Mouse (Mus musculus) ZHBTc4 (cell line): Measurements from ENCODE around the gene Tns4.

ENCODE experiments used
- DNase-seq: peaks from one replicate; pipeline ENCODE4 v3.0.0-alpha.2; 2011; ENCODE audit warnings: low read depth, low spot score

The Tns4 gene

DNA sequence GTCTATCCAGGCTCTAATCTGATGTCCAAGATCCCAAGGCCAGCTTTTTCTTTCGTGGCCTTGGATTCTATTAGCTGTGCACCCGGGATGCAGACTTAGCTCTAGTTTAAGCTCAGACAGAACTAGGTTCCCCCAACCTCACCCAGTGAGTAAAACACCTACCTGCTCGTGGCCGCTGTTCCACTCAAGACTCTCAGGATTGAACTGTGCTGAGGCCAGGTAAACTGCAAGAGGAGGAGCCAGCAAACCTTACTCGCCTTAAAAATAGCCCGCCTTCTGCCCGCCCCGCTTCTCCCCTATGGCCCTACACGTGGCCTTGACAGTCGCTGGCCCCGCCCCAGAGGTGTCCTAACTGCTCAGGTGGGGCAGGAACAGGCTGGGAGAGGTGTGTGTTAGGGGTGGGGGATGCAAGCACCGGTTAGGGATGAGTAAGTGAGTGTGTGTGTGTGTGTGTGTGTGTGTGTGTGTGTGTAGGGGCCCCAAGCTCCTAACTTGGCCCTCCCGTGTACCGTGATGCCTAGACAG lies at the start of gene Tns4:
Gene Tns4, minus strand, starts transcription at position 230 of the 525 bp plus-strand sequence.
- no peak for DNase-seq

DNA sequence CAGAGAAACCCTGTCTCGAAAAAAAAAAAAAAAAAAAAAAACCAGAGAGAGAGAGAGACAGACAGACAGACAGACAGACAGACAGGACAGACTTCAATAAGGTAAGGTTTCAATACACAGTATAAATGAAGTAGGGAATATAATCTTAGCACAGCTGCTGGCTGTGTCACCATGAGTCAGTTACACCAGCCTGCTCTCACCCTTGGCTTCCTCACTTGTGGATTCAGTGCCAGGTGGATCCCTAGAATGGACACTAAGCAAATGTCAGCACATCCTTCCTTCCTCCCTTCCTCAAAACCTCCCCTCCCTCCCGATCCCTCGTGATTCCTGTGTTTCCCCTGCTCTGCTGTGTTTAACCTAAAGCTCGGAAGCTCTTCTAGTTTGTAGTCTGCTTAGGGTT lies 48.3 kb upstream of the Tns4 start:
- DNase-seq: no peak

DNA sequence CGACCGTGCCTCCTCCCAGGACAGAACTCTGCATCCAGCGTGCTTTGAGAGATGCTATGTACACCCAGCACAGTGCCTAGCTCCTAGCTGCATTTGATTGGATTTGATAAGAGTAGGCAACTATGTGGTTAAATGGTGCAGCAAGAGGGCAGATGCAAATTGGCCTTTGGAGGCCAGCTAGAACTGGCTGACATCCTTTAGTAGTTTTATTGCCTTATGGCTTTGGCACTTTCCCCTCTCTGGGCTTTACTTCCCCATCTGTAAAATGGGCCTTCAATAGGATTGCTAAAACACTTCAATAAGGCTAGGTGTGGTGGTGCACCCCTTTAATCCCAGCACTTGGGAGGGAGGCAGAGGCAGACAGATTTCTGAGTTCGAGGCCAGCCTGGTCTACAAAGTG lies 47.9 kb upstream of the Tns4 start:
- DNase-seq: no peak

DNA sequence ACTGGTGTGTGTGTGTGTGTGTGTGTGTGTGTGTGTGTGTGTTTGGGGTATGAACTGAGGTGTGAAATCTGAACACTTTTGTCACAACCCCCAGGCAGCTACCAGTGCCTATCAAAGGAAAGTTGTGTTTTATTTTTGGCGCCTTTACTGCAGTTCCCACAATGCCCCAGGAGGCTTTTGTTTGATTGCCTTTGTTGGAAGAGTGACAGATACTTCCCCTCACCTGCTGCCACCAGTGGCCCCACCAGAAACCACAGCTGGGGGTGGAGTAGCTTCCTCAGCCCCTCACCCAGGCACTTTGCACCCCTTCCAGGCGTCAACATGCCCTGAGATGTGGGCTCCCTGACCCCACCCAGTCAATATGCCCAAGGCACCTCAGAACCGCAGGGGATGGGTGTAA lies 47.3 kb upstream of the Tns4 start:
- no peak for DNase-seq

DNA sequence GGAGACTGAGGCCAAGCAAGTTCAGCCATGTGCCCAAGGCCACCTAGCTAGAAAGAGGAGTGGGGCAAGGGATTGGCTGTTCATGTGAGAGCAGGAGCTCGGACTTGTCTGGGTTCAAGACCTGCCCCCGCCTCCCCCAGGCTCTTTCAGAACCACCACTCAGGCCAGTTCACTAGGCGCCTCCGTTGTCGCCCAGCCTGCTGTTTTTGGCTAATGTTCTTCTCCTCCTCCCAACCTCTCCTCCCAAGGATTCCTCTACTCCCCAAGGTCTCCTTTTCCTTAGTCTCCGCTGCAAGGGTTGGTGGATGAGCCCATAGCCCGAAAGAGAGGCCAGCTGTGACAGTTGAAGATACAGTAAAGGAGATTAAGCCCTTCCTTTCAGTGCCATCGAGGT lies 45.9 kb upstream of the Tns4 start:
- DNase-seq: peak; percentile 42

DNA sequence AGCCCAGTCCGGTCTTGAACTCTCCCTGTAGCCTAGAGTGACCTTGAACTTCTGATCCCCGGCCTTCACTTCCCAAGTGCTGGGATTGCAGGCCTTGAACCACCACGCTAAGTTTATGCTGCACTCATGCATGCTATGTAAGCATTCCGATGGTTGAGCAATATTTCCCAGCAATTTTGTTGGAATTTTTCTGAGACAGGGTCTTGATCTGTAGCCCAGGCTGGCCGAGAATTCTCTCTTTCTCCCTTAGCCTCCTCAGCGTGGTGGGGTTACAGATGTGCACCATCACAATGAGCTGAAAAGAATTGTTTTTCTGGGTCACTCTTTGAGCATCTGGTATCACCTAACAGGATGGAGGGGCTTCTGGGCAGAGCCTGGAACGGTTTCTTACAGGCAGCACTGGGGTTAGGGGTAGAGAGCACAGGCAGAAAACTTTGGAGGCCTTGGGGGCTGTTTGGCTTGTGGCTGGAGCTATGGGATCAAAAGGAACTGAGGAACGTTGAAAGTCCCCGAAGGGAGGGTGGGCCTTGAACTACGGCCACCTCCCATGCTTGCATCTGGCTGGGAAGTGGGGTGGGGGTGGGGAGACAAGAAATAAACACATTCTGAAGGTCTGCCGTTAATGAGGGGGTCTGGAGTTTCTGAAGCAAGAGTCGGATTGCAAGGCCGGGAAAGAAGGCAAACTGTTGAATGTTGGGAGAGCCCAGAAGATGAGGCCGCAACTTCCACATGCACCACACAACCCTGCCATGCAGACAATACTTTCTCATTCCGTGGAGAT lies 45.4 kb upstream of the Tns4 start:
- DNase-seq: no peak

DNA sequence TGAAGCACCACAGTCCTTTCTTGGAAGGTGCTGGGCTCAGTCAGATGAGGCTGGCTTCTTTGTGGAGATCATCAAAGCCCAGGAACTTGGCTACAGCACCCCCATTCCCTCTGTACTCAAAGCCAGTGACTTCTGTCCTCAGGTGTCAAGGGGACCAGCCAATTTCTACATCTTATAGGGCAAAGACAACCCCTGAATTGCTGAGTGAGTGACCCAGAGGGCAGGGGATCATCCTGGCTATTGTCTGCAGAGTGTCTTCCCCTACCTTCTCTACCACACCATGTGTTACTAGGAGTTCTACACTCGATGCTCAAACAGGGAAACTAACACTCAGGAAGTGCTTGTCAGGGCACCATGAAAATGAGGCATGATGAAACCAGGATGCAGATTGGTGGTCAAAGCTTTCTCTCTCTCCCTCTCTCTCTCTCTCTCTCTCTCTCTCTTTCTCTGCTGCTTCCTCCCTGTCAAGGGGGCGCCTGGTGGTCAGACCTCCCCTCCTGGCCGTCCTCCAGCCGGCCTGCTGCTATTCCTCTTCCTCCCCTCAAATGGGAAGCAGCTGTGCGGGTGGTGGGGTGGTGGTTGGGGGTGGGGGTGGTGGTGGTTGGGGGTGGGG lies 44.3 kb upstream of the Tns4 start:
- DNase-seq: no peak

DNA sequence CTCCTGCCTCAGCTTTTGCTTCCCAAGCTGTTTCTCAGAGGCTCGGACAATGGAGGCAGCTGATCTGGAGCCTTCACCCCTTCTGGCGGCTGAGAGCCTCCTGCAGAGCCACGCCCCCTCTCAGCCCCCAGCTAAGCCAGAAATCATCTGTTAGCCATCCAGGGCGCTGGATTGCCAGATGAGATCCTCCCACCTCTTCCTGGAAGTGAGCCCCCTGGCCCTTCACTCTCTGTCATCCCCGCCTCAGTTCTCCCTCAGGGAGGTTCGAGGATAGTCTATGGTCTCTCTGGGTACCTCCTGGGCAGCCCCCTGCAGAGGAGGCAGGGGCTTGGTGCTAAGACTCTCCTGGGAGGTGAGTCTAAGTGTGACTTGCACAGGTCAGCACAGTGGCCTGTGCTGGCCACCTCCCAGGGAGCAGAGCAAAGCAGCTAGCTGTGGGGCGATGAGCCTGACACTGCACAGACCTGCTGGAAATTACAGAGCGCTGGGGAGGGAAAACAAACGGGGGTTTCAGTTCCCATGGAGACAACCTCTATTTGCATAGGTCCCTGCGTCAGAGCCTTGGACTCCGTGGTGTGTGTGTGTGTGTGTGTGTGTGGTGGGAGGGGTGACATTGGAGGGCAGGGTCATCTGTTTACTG lies 43.1 kb upstream of the Tns4 start:
- peak; percentile 67 for DNase-seq

DNA sequence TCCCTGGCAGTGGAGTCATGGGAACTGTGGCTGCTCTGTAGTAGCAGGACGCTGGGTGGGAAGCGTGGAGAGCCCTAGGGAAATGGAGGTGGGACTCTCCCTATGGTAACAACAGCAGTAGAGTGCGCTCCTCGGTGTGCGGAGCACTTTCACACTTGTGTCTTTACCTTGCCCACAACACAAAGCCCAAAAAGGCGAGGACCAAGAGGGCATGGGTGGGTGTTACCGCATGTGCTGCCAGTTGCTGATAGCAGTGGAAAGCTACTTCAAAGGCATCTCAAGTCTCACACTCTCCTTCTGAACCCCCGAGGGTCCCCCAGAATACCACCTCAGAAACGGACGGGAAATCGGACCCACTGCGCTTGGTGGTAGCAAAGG lies 42.3 kb upstream of the Tns4 start:
- DNase-seq: no peak

DNA sequence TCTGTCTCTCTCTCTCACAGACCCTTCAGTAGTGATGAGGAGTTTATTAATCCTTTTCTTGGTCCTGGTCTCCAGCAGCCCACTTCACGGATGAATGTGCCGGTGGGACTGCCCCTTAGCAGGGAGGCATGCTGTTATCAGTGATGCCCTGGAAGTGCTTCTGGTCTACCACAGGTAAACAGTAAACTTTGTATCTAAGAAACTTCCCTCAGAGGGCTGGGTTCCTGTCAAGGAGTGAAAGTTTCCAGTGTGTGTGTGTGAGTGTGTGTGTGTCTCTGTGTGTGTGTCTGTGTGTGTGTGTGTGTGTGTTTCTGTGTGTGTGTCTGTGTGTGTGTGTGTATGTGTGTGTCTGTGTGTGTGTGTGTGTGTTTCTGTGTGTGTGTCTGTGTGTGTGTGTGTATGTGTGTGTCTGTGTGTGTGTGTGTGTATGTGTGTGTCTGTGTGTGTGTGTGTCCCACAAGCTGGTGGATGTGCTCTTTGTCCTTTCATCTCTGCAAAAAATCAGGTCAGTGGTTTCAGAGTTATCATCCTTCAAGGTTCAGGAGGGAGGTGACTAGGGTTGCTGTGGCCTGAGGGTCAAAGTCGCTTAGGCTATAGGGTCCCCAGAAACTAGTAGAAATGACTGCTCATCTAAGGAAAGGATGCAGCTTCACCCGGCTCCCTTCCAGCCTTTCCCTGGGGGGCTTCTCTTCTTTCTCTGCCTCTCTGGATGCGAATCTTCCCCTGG lies 41.8 kb upstream of the Tns4 start:
- DNase-seq: no peak

DNA sequence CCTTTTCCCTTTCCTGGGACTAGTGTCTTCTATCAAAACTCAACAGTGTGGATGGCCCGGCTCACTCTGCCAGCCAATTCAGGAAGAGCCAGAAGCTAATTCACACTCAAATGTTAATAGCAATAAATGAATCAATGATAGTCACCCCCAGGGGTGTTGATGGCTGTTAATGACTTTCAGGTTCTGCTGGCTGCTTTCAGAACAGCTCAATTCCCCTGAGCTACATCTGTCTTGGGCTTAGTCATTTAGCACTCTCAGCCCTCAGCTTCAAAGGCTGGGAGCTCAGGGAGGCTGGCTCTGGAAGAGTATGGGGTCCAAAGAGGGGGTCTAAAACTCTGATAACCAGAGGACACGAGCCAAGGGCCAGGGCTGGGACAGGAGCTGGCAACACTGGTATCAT lies 40.2 kb upstream of the Tns4 start:
- no peak for DNase-seq

DNA sequence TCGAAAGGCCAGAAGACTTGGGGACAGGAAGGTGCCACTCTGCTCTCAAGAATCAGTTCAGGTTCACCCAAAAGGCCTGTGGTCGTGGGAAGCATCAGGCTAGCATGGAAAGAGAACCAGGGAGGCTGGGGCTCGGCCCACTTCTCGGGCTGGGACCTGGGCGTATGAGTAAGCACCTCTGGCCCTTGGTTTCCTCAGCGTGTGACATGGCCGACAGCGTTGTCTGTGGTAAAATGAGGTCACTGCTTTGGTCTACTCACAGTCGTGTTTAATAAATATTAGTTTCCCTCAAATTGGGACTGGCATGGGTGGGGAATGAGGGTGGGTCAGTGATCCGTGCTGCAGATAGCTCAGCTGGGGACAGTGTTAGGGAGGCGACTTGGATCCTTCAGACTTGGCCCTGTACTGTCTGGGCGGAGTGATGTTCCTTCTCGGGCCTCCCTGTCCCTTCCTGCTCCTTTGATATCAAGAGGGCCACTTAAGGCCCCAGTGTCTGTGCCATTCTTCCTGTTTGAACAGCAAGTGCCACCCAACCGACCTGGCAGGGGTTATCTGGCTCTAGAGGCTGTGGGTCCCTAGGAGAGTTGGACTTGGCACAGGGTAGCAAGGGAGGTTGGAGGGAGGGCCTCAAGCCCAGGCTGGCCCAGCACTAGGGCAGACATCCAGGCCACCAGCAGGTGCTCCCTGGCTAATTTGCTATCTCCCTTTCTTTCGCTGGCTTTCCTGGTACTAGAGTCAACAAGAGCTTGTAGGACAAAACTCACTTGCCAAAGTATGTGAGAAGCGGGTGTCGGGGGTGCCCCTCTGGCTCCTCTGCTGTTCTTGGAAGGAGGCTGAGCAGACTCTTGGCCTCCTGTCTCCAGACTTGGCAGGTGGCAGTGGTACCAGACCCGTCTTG lies 38.9 kb upstream of the Tns4 start:
- DNase-seq: no peak

DNA sequence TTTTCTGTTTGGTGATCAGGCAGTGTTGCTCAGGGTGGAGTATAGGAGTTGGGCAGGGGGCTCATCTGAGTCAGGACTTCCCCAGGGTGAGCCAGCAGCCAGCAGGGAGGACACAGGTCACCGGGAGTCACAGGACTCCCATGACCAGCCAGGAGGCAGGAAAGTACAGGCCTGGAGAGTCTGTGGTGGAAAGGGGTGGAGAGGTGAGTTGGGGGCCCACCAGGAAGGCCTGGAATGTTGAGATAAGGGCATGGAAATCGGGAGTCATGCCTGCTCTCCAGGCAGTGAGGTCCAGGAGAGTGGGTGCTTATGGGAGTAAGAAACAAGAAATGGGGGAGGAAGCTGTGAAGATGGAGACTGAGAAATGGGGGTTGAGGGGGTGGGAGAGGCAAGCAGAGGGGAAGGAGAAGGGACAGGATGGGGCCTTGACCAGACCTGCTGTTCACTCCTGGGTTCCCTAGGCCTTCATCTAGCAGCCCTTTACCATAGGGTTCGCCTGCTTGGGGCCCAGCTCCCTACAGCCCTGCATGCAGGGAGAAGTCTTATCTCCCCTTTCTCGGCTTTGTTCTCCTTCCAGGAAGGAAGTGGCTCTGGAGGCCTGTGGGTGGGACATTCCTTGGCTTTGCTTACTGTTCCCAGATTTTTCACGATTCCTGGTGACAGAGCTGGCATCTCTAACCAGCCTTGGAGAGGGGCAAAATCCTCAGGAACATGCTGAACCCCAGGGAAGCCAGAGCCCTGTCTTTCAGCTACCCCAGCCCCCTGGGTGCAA lies 37.6 kb upstream of the Tns4 start:
- no peak for DNase-seq

DNA sequence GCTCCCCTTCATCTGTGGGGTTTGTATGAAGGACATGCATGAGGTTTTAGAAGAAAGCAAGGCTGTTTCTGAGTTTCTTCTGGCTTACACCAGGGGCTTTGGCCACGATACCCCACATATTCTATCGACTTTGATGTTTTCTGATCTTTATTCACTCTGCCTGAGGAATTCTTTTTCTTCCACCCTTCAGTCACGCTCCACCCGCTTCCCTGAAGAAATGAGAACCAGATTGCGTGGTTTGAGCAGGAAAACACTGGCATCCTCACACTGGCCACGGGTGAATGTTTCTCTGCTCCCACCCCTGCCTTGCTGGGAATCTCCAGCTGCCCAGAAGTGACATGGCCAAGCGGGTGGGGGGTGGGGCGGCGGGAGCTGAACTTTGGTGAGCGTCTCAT lies 35.5 kb upstream of the Tns4 start:
- DNase-seq: no peak

DNA sequence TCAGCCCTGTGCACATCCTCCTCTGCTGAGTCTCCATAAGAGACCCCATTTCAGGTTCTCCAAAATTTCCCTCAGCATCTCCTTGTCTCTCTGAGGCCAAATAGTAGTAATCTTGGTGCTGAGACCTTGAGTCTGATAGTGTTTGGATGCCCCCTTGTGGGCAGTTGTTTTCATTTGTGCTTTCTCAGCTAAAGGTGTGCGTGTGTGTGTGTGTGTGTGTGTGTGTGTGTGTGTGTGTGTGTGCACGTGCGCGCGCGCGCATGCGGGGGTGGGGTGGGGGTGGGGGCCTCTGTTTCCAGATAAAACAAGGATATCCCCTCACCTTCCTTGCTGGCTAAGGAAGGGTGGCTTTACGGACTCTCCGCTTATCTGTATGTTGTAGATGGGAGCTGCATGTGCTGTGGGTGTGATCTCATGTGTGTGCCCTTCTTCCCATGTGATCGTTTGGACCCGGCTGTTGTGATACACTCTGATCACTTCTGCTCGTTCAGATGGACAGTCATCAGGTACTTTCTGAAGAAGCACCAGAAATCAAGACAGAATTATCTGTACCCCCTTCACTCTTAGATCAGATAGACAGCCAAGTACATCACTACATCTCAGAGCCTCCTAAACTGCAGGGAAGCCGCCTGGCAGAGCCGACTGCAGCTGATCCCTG lies 35.0 kb upstream of the Tns4 start:
- DNase-seq: peak; percentile 82

DNA sequence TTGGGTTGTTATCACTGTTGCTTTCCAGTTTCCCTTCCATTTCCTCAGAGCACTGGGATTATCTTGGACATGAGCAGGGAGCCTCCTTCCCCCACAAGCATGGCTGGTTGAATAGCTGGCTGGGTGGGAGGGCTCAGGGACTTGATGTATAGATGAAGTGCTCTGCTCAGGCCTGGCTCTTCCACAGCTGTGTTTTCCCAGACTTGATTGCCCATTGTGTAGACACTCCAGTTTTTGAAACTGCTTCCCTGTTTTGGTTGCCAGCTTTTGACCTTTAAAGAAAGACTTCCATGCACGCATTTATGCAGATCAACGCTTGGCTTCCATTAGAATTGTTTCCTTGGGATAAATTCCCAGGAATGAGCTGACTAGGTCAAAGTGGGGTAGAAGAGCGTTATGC lies 33.6 kb upstream of the Tns4 start:
- peak; percentile 62 for DNase-seq

DNA sequence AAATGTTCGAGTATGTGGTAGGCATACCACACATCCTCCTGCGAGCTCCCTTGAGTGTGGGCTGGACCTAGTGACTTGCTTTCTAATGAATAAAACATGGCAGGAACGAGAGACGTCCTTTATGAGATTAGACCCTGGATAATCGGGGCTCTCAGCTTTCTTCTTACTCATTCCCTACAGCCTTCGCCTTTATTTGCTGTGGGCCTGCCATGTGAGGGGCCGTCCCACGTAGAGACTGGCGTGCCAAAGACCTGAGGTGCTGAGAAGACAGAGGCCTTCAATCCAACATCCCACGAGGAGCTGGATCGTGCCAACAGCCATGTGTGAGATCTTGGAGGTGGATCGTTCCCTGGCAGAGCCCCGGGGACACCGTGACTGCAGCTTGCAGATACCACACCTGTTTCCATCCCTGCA lies 32.1 kb upstream of the Tns4 start:
- no peak for DNase-seq

DNA sequence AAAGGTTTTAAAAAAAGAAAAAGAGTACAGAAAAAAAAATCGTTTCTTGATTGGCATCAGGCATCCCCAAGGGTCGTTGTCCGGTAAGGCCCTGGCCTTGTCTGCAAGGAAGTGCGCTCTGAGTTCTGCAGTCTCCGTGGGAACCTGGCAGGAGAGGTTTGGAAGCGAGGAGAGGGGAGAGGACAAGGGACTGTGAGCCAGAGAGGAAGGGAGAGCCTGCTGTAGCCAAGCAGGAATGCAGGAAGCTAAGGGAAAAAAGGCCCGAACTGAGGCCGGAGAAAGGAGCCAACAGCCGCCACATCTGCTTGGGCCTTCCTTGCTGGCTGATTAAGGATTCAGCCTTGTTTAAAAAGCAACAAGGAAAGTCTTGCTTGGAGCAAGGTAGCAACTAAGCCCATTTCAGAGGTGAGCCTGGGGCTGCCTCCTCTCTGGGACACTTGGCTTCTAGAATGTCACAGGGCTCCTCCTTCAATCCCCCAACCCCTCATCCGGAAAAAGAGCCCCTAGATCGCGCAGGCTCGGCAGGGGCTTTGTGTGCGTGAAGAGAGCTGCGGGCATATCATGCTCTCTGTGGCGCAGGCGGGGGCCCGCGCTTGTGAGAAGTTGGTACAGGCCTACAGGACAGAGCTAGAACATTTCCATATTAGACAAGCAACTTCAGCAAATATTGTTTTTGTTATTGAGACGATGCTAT lies 31.6 kb upstream of the Tns4 start:
- DNase-seq: no peak

DNA sequence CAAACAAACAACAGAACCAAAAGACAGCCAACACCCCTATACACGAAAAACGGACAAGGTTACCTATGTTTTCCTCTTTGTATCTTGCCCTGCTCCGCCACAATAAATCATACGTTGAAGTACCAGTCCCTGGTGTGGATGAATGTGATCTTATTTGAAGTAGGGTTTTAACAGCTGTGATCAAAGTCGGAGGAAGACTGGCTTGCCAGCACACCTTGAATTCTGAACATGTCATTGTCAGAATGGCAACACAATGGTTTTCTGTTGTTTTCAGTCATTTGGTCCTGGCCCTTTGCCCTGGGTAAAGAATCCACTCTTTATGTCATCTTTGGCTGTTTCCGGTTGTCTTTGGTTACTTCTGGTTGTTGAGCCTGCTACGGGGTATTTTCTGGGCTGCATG lies 29.9 kb upstream of the Tns4 start:
- DNase-seq: no peak
